Mouse (Mus musculus): ENCODE results near the gene Clpsl2. TPM values are rescaled to one million over a fixed set of nuclear protein-coding genes. Genes with fewer than 3 reads are reported as not detected.

Gene Clpsl2
- 0.21 TPM in 1 of 2 replicates, not detected in the other for polyA plus RNA-seq (2012; rRNA removed)

GRCm38 (mm10) chr17:28549111-28549510 is at the start of gene Clpsl2:
TSS of gene Clpsl2 (plus strand) at chr17:28549411.
- TF ChIP-seq CTCF (IDR thresholded peaks at IDR 0.05; ENCODE audit: borderline replicate concordance, extremely low read depth, insufficient read depth, insufficient read length): no peak
- no peak for TF ChIP-seq POLR2A (IDR thresholded peaks at IDR 0.05; ENCODE audit: borderline replicate concordance, extremely low read depth, insufficient read depth, insufficient read length, poor library complexity, severe bottlenecking)
- no peak for DNase-seq (ENCODE audit: low read depth)

GRCm38 (mm10) chr17:28500465-28500864 is 48.7 kb upstream of the Clpsl2 start:
- TF ChIP-seq CTCF (IDR thresholded peaks at IDR 0.05; ENCODE audit: borderline replicate concordance, extremely low read depth, insufficient read depth, insufficient read length) (no peak), POLR2A (IDR thresholded peaks at IDR 0.05; ENCODE audit: borderline replicate concordance, extremely low read depth, insufficient read depth, insufficient read length, poor library complexity, severe bottlenecking) (no peak)
- no peak for DNase-seq (ENCODE audit: low read depth)

GRCm38 (mm10) chr17:28502196-28502821 is 46.9 kb upstream of the Clpsl2 start:
- DNase-seq (ENCODE audit: low read depth): no peak
- TF ChIP-seq CTCF (IDR thresholded peaks at IDR 0.05; ENCODE audit: borderline replicate concordance, extremely low read depth, insufficient read depth, insufficient read length) (no peak), POLR2A (IDR thresholded peaks at IDR 0.05; ENCODE audit: borderline replicate concordance, extremely low read depth, insufficient read depth, insufficient read length, poor library complexity, severe bottlenecking) (no peak)

- TF ChIP-seq CTCF (IDR thresholded peaks at IDR 0.05; ENCODE audit: borderline replicate concordance, extremely low read depth, insufficient read depth, insufficient read length) (no peak), POLR2A (IDR thresholded peaks at IDR 0.05; ENCODE audit: borderline replicate concordance, extremely low read depth, insufficient read depth, insufficient read length, poor library complexity, severe bottlenecking) (no peak)
- DNase-seq (ENCODE audit: low read depth): no peak
These were observed 45.0 kb upstream of the Clpsl2 start for GRCm38 (mm10) chr17:28504182-28504581.

- TF ChIP-seq POLR2A (IDR thresholded peaks at IDR 0.05; ENCODE audit: borderline replicate concordance, extremely low read depth, insufficient read depth, insufficient read length, poor library complexity, severe bottlenecking) (no peak), CTCF (IDR thresholded peaks at IDR 0.05; ENCODE audit: borderline replicate concordance, extremely low read depth, insufficient read depth, insufficient read length) (no peak)
- no peak for DNase-seq (ENCODE audit: low read depth)
These were observed 43.6 kb upstream of the Clpsl2 start for GRCm38 (mm10) chr17:28505591-28505990.

GRCm38 (mm10) chr17:28506895-28507294 is 42.3 kb upstream of the Clpsl2 start:
- DNase-seq (ENCODE audit: low read depth): no peak
- TF ChIP-seq POLR2A (IDR thresholded peaks at IDR 0.05; ENCODE audit: borderline replicate concordance, extremely low read depth, insufficient read depth, insufficient read length, poor library complexity, severe bottlenecking): no peak
- no peak for TF ChIP-seq CTCF (IDR thresholded peaks at IDR 0.05; ENCODE audit: borderline replicate concordance, extremely low read depth, insufficient read depth, insufficient read length)

GRCm38 (mm10) chr17:28507496-28507895 is 41.7 kb upstream of the Clpsl2 start:
- TF ChIP-seq POLR2A (IDR thresholded peaks at IDR 0.05; ENCODE audit: borderline replicate concordance, extremely low read depth, insufficient read depth, insufficient read length, poor library complexity, severe bottlenecking): no peak
- no peak for TF ChIP-seq CTCF (IDR thresholded peaks at IDR 0.05; ENCODE audit: borderline replicate concordance, extremely low read depth, insufficient read depth, insufficient read length)

GRCm38 (mm10) chr17:28510445-28511342 is 38.5 kb upstream of the Clpsl2 start:
- DNase-seq (ENCODE audit: low read depth): no peak
- TF ChIP-seq CTCF (IDR thresholded peaks at IDR 0.05; ENCODE audit: borderline replicate concordance, extremely low read depth, insufficient read depth, insufficient read length) (no peak), POLR2A (IDR thresholded peaks at IDR 0.05; ENCODE audit: borderline replicate concordance, extremely low read depth, insufficient read depth, insufficient read length, poor library complexity, severe bottlenecking) (no peak)

More at GRCm38 (mm10) chr17:28507496-28507895, 41.7 kb upstream of the Clpsl2 start:
- no peak for DNase-seq (ENCODE audit: low read depth)

GRCm38 (mm10) chr17:28511616-28512541 is 37.3 kb upstream of the Clpsl2 start:
- DNase-seq (ENCODE audit: low read depth): no peak

GRCm38 (mm10) chr17:28512696-28513095 is 36.5 kb upstream of the Clpsl2 start:
- TF ChIP-seq CTCF (IDR thresholded peaks at IDR 0.05; ENCODE audit: borderline replicate concordance, extremely low read depth, insufficient read depth, insufficient read length) (no peak), POLR2A (IDR thresholded peaks at IDR 0.05; ENCODE audit: borderline replicate concordance, extremely low read depth, insufficient read depth, insufficient read length, poor library complexity, severe bottlenecking) (no peak)
- DNase-seq (ENCODE audit: low read depth): no peak

More at GRCm38 (mm10) chr17:28511616-28512541, 37.3 kb upstream of the Clpsl2 start:
- TF ChIP-seq POLR2A (IDR thresholded peaks at IDR 0.05; ENCODE audit: borderline replicate concordance, extremely low read depth, insufficient read depth, insufficient read length, poor library complexity, severe bottlenecking): no peak
- TF ChIP-seq CTCF (IDR thresholded peaks at IDR 0.05; ENCODE audit: borderline replicate concordance, extremely low read depth, insufficient read depth, insufficient read length): no peak
